Comparison of ENCODE assay signal across 27 mouse cellular contexts in the genomic region with DNA sequence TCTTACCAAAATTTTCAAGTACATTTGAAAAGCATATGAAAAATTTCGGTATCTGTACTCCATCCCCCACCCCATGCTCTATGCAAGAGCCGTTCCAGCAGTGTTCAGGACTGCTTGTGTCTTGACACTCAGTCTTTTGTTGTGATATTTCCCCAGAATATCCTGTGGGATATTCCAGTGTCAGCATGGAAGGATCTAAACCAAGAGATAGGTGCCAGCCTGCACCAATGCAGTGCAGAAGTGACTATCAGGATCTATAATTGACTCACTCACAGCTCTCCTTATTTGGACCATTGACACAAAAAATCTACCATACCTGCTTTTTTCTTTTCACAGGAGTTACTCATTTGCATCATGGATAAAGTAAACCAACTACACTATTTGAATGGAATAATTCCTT.
DNase-seq lines count a peak whose midpoint lies in the region; ATAC-seq and TF ChIP-seq lines count a peak whose summit lies in the region.
"Had no signal": no experiment of that assay in that cellular context is flagged by ENCODE, and none has a peak within 500 bp of the region (broad histone marks: within the 10 kb centered on the region; RNA-seq: fewer than 3 reads in every experiment).

No protein-coding gene starts in this region.

- 85% methylated on average over 2 of the region's 2 CpGs for WGBS in forebrain, postnatal 0 days
- 82% methylated on average over 2 of the region's 2 CpGs for WGBS in forebrain, embryonic 15.5 days
- WGBS in olfactory bulb, adult 2 months: 78% methylated on average over 2 of the region's 2 CpGs

- H3K36me3 ChIP-seq in forebrain, postnatal 0 days (ENCODE audit: insufficient read depth): no peaks in the 10 kb centered on the region
- no peaks in the 10 kb centered on the region for H3K36me3 ChIP-seq in forebrain, embryonic 15.5 days
- H3K36me3 ChIP-seq: embryonic facial prominence, embryonic 13.5 days; embryonic facial prominence, embryonic 15.5 days; forebrain, embryonic 10.5 days; forebrain, embryonic 12.5 days; G1E had no signal

- no peak overlapping the region for H3K9ac ChIP-seq in forebrain, postnatal 0 days
- H3K9ac ChIP-seq in forebrain, embryonic 15.5 days (replicated peaks): no peak overlapping the region
- H3K9ac ChIP-seq: embryonic facial prominence, embryonic 13.5 days; embryonic facial prominence, embryonic 15.5 days; forebrain, embryonic 12.5 days had no signal

- TF ChIP-seq CTCF in forebrain, postnatal 0 days (IDR thresholded peaks at IDR 0.05; ENCODE audit: low read depth): no peak
- TF ChIP-seq CTCF in layer of hippocampus, adult 2 months (conservative IDR thresholded peaks at IDR 0.05): no peak
- TF ChIP-seq CTCF in olfactory bulb, adult 2 months (IDR thresholded peaks at IDR 0.05; ENCODE audit: insufficient read depth, low read depth, low read length): no peak

- no peak for ATAC-seq in forebrain, postnatal 0 days
- no peak for ATAC-seq in forebrain, embryonic 15.5 days (replicated peaks)
- ATAC-seq: activated CD4-positive, CD25-positive, alpha-beta regulatory T cell, adult 4 months; CD4-positive, CD25-positive, alpha-beta regulatory T cell, adult 4 months; forebrain, embryonic 14.5 days; Patski had no signal

- H3K4me3 ChIP-seq in forebrain, postnatal 0 days (ENCODE audit: low read depth, low read length): no peak overlapping the region
- no peak overlapping the region for H3K4me3 ChIP-seq in forebrain, embryonic 15.5 days
- H3K4me3 ChIP-seq in layer of hippocampus, adult 2 months: peak overlapping the region; percentile 67
- H3K4me3 ChIP-seq in olfactory bulb, adult 2 months (ENCODE audit: insufficient read depth, low read depth, low read length): no peak overlapping the region
- H3K4me3 ChIP-seq: embryonic facial prominence, embryonic 13.5 days; embryonic facial prominence, embryonic 15.5 days; erythroblast, embryonic 14.5 days; forebrain, embryonic 10.5 days; forebrain, embryonic 12.5 days had no signal

- H3K4me1 ChIP-seq in forebrain, postnatal 0 days (ENCODE audit: insufficient read depth): peaks cover 4% of the 10 kb centered on the region; the same call in 1 of the 2 replicates
- peaks cover 15% of the 10 kb centered on the region; the same call in 1 of the 2 replicates for H3K4me1 ChIP-seq in forebrain, embryonic 15.5 days
- no peaks in the 10 kb centered on the region for H3K4me1 ChIP-seq in olfactory bulb, adult 2 months (ENCODE audit: control insufficient read depth, insufficient read depth, low read length)
- H3K4me1 ChIP-seq: embryonic facial prominence, embryonic 15.5 days had no signal

- no peak for TF ChIP-seq POLR2A in olfactory bulb, adult 2 months (IDR thresholded peaks at IDR 0.05; ENCODE audit: insufficient read depth, low read depth, low read length)

- peak overlapping the region; percentile 8; the same call in 1 of the 2 replicates for H3K4me2 ChIP-seq in forebrain, postnatal 0 days (ENCODE audit: low read depth)
- H3K4me2 ChIP-seq in forebrain, embryonic 15.5 days (replicated peaks): no peak overlapping the region
- H3K4me2 ChIP-seq: embryonic facial prominence, embryonic 13.5 days; embryonic facial prominence, embryonic 15.5 days; forebrain, embryonic 12.5 days had no signal

- peak; percentile 29 for DNase-seq in forebrain, postnatal 0 days
- DNase-seq in layer of hippocampus, adult 2 months (ENCODE audit: low spot score in 2 of 2): no peak
- DNase-seq in layer of hippocampus, adult 9-11 months: no peak
- peak; percentile 63 for DNase-seq in brain, adult 2 months (ENCODE audit: low read depth, low spot score)
- DNase-seq in adrenal gland, postnatal 10 days: no peak
- DNase-seq: adrenal gland, adult 8-10 months; adrenal gland, postnatal 25 days; B cell, adult 2 months; cerebellum, adult 11-12 months; cerebellum, adult 2 months; cerebellum, adult 9-10 months; cerebellum, postnatal 10 days; cerebellum, postnatal 25 days; embryo, embryonic 11 days had no signal

- no peaks in the 10 kb centered on the region for H3K9me3 ChIP-seq in forebrain, postnatal 0 days (ENCODE audit: low read length)
- H3K9me3 ChIP-seq in forebrain, embryonic 15.5 days: no peaks in the 10 kb centered on the region
- H3K9me3 ChIP-seq: embryonic facial prominence, embryonic 13.5 days; embryonic facial prominence, embryonic 15.5 days; forebrain, embryonic 10.5 days; forebrain, embryonic 12.5 days; G1E had no signal

- no peak overlapping the region for H3K27ac ChIP-seq in forebrain, postnatal 0 days (ENCODE audit: low read depth, low read length)
- H3K27ac ChIP-seq in forebrain, embryonic 15.5 days (replicated peaks): no peak overlapping the region
- peak overlapping the region; percentile 97 for H3K27ac ChIP-seq in layer of hippocampus, adult 2 months
- peak overlapping the region; percentile 73; the same call in 1 of the 2 replicates for H3K27ac ChIP-seq in olfactory bulb, adult 2 months (ENCODE audit: insufficient read depth, low read depth, low read length)
- H3K27ac ChIP-seq: embryonic facial prominence, embryonic 13.5 days; embryonic facial prominence, embryonic 15.5 days; forebrain, embryonic 10.5 days; forebrain, embryonic 12.5 days had no signal

- no peaks in the 10 kb centered on the region for H3K27me3 ChIP-seq in forebrain, postnatal 0 days (ENCODE audit: insufficient read depth, low read length)
- no peaks in the 10 kb centered on the region for H3K27me3 ChIP-seq in forebrain, embryonic 15.5 days
- H3K27me3 ChIP-seq: CH12.LX; embryonic facial prominence, embryonic 13.5 days; embryonic facial prominence, embryonic 15.5 days; forebrain, embryonic 12.5 days; Patski had no signal

Comparison
In these comparisons a context has a peak if more than half of its experiments do, and no peak if none do; other contexts are left out.
1. DNase-seq: peak in forebrain, postnatal 0 days (single experiment) and brain, adult 2 months (single experiment); none in layer of hippocampus, adult 2 months (0 of 2), layer of hippocampus, adult 9-11 months (single experiment) and adrenal gland, postnatal 10 days (single experiment).
2. H3K27ac ChIP-seq: peak in layer of hippocampus, adult 2 months (single experiment) and olfactory bulb, adult 2 months (single experiment); none in forebrain, postnatal 0 days (single experiment) and forebrain, embryonic 15.5 days (single experiment).